In genomic region chr19:32379239-32379920, GRCm38 (mm10) we compare ENCODE assay signal across 15 mouse cellular contexts. TPM values are rescaled to one million over a fixed set of nuclear protein-coding genes. Genes with fewer than 3 reads are reported as not detected.
A peak's percentile ranks its signal among the peaks of the same experiment; 100 is the strongest.
DNase-seq lines count a peak whose midpoint lies in the region; ATAC-seq and TF ChIP-seq lines count a peak whose summit lies in the region.
"Had no signal": no experiment of that assay in that cellular context is flagged by ENCODE, and none has a peak within 500 bp of the region (broad histone marks: within the 10 kb centered on the region; RNA-seq: fewer than 3 reads in every experiment).

No protein-coding gene starts in this region.

- TF ChIP-seq CTCF in kidney, adult 2 months (conservative IDR thresholded peaks at IDR 0.05; ENCODE audit: insufficient read depth, insufficient read length, low read depth, low read length): no peak
- TF ChIP-seq CTCF in MEL (IDR thresholded peaks at IDR 0.05 in 2 of 3, conservative IDR thresholded peaks at IDR 0.05 in 1 of 3; ENCODE audit: control insufficient read depth in 1 of 3, insufficient read depth in 1 of 3, low read depth in 2 of 3, low read length in 3 of 3, poor library complexity in 1 of 3, severe bottlenecking in 1 of 3): no peak

- TF ChIP-seq RAD21 in MEL (IDR thresholded peaks at IDR 0.05; ENCODE audit: low read depth, low read length): no peak

- peaks cover 24% of the 10 kb centered on the region for H3K4me1 ChIP-seq in kidney, adult 2 months (ENCODE audit: control insufficient read depth, insufficient read depth, low read length)
- H3K4me1 ChIP-seq in kidney, embryonic 14.5 days (ENCODE audit: control insufficient read depth, insufficient read depth, low read length): peaks cover 19% of the 10 kb centered on the region; the same call in 1 of the 2 replicates
- peaks cover 18 to 39% of the 10 kb centered on the region in 2 experiments for H3K4me1 ChIP-seq in MEL (ENCODE audit: control insufficient read depth in 1 of 2, insufficient read depth in 2 of 2, low read length in 2 of 2)
- peaks cover 20% of the 10 kb centered on the region for H3K4me1 ChIP-seq in hindbrain, embryonic 13.5 days (replicated peaks)

- no peak for ATAC-seq in kidney, embryonic 14.5 days (ENCODE audit: low FRiP score, low TSS enrichment)
- ATAC-seq in megakaryocyte, adult 5-6 weeks (ENCODE audit: poor library complexity, severe bottlenecking): peak; percentile 90
- ATAC-seq in hindbrain, embryonic 13.5 days (ENCODE audit: low FRiP score): no peak
- ATAC-seq: forebrain, embryonic 14.5 days had no signal

- no peak overlapping the region for H3K4me2 ChIP-seq in kidney, embryonic 14.5 days (replicated peaks; ENCODE audit: low read depth, low read length)
- no peak overlapping the region for H3K4me2 ChIP-seq in hindbrain, embryonic 13.5 days
- H3K4me2 ChIP-seq: stomach, embryonic 15.5 days had no signal

- no peaks in the 10 kb centered on the region for H3K36me3 ChIP-seq in kidney, adult 2 months (ENCODE audit: control insufficient read depth, insufficient read depth, low read length)
- H3K36me3 ChIP-seq in kidney, embryonic 14.5 days (ENCODE audit: control insufficient read depth, insufficient read depth, low read length): no peaks in the 10 kb centered on the region
- peaks cover 0 to 33% of the 10 kb centered on the region in 2 experiments; a peak in 2 of 4 replicates for H3K36me3 ChIP-seq in MEL (ENCODE audit: control insufficient read depth in 1 of 2, insufficient read depth in 2 of 2, low read length in 2 of 2)
- no peaks in the 10 kb centered on the region for H3K36me3 ChIP-seq in hindbrain, embryonic 13.5 days
- H3K36me3 ChIP-seq: stomach, embryonic 15.5 days had no signal

- peak; percentile 23 for DNase-seq in adrenal gland, adult 2 months
- DNase-seq in adrenal gland, postnatal 10 days: no peak
- peak; percentile 28 for DNase-seq in kidney, adult 2 months
- peak; percentile 87 for DNase-seq in MEL (ENCODE audit: low read depth, low spot score)
- DNase-seq in frontal cortex, postnatal 25 days (ENCODE audit: low spot score in 2 of 2): no peak
- DNase-seq: cerebellum, adult 8-10 months; layer of hippocampus, adult 9-11 months; right cerebral cortex, postnatal 25 days had no signal

- TF ChIP-seq POLR2A in kidney, adult 2 months (IDR thresholded peaks at IDR 0.05; ENCODE audit: low read depth, low read length): no peak
- 0 out of 4 replicates have a peak, but pooled peaks of 1 of the 2 experiments have one; percentile 26 for TF ChIP-seq POLR2A in MEL (IDR thresholded peaks at IDR 0.05; ENCODE audit: control insufficient read depth in 1 of 2, insufficient read depth in 1 of 2, low read depth in 1 of 2, low read length in 2 of 2, poor library complexity in 1 of 2)

- no peak overlapping the region for H3K9ac ChIP-seq in kidney, embryonic 14.5 days (ENCODE audit: low read depth, low read length)
- peak overlapping the region; percentile 27; the same call in 1 of the 2 replicates for H3K9ac ChIP-seq in MEL (ENCODE audit: control insufficient read depth, low read depth, low read length, poor library complexity, severe bottlenecking)
- H3K9ac ChIP-seq in hindbrain, embryonic 13.5 days: no peak overlapping the region
- H3K9ac ChIP-seq: liver, embryonic 14.5 days; stomach, embryonic 15.5 days had no signal

- TF ChIP-seq EP300 in MEL (IDR thresholded peaks at IDR 0.05; ENCODE audit: low read depth in 1 of 2, low read length in 2 of 2): peak; percentile 86 to 88

- H3K9me3 ChIP-seq in kidney, embryonic 14.5 days (ENCODE audit: control insufficient read depth, low read length): no peaks in the 10 kb centered on the region
- H3K9me3 ChIP-seq in MEL (replicated peaks; ENCODE audit: insufficient read depth, low read length): no peaks in the 10 kb centered on the region
- no peaks in the 10 kb centered on the region for H3K9me3 ChIP-seq in hindbrain, embryonic 13.5 days
- H3K9me3 ChIP-seq: stomach, embryonic 15.5 days had no signal

- no peaks in the 10 kb centered on the region for H3K27me3 ChIP-seq in kidney, adult 2 months (replicated peaks; ENCODE audit: control insufficient read depth, insufficient read depth, low read length)
- H3K27me3 ChIP-seq in kidney, embryonic 14.5 days (ENCODE audit: control insufficient read depth, insufficient read depth, low read length): no peaks in the 10 kb centered on the region
- H3K27me3 ChIP-seq in MEL (ENCODE audit: control insufficient read depth in 1 of 2, insufficient read depth in 2 of 2, low read length in 2 of 2): no peaks in the 10 kb centered on the region
- no peaks in the 10 kb centered on the region for H3K27me3 ChIP-seq in hindbrain, embryonic 13.5 days
- H3K27me3 ChIP-seq: stomach, embryonic 15.5 days had no signal

- H3K79me2 ChIP-seq in MEL (ENCODE audit: control insufficient read depth, insufficient read depth, low read length, poor library complexity): peaks cover 26% of the 10 kb centered on the region

- no peak overlapping the region for H3K27ac ChIP-seq in kidney, adult 2 months (ENCODE audit: insufficient read depth, low read depth, low read length)
- H3K27ac ChIP-seq in kidney, embryonic 14.5 days (ENCODE audit: low read depth, low read length): no peak overlapping the region
- peak overlapping the region; percentile 76 for H3K27ac ChIP-seq in MEL (ENCODE audit: control insufficient read depth, low read depth, low read length)
- no peak overlapping the region for H3K27ac ChIP-seq in hindbrain, embryonic 13.5 days
- H3K27ac ChIP-seq: kidney, postnatal 0 days; liver, embryonic 14.5 days; stomach, embryonic 15.5 days had no signal

- H3K4me3 ChIP-seq in kidney, adult 2 months (ENCODE audit: insufficient read depth, low read depth, low read length): no peak overlapping the region
- H3K4me3 ChIP-seq in kidney, embryonic 14.5 days (ENCODE audit: low read length): no peak overlapping the region
- H3K4me3 ChIP-seq in MEL (ENCODE audit: control insufficient read depth in 1 of 2, insufficient read depth in 1 of 2, low read depth in 2 of 2, low read length in 2 of 2): peak overlapping the region in 1 of 2 experiments; percentile 1; a peak in 1 of 4 replicates
- no peak overlapping the region for H3K4me3 ChIP-seq in hindbrain, embryonic 13.5 days
- H3K4me3 ChIP-seq: stomach, embryonic 15.5 days had no signal

- 68% methylated on average over 6 of the region's 6 CpGs for WGBS in kidney, adult 2 months
- 89% methylated on average over 6 of the region's 6 CpGs for WGBS in kidney, embryonic 14.5 days
- WGBS in hindbrain, embryonic 13.5 days: 80% methylated on average over 6 of the region's 6 CpGs

TF ChIP-seq in MEL, 35 proteins besides CTCF, POLR2A, EP300 and RAD21 (continues in another document):
- TF ChIP-seq HCFC1 (IDR thresholded peaks at IDR 0.05; ENCODE audit: low read depth, low read length) (peak; percentile 48; the same call in 1 of the 2 replicates), TCF12 (IDR thresholded peaks at IDR 0.05; ENCODE audit: low read depth, low read length) (peak; percentile 82), E2F4 (IDR thresholded peaks at IDR 0.05; ENCODE audit: borderline replicate concordance, low read depth, low read length) (no peak), NELFE (IDR thresholded peaks at IDR 0.05; ENCODE audit: low read depth, low read length) (no peak; the same call in 1 of the 2 replicates), TAL1 (IDR thresholded peaks at IDR 0.05; ENCODE audit: low read length) (peak; percentile 83), POLR2AphosphoS2 (IDR thresholded peaks at IDR 0.05; ENCODE audit: low read length) (no peak), MAX (IDR thresholded peaks at IDR 0.05; ENCODE audit: low read length) (peak; percentile 49; the same call in 1 of the 2 replicates), CHD1 (IDR thresholded peaks at IDR 0.05; ENCODE audit: low read depth, low read length) (no peak), USF1 (IDR thresholded peaks at IDR 0.05; ENCODE audit: low read depth, low read length) (peak; percentile 44), ETS1 (IDR thresholded peaks at IDR 0.05; ENCODE audit: low read depth, low read length) (peak; percentile 67; the same call in 1 of the 2 replicates), JUND (IDR thresholded peaks at IDR 0.05; ENCODE audit: low read depth, low read length) (no peak), USF2 (IDR thresholded peaks at IDR 0.05; ENCODE audit: borderline replicate concordance in 1 of 2, insufficient read depth in 1 of 2, low read depth in 1 of 2, low read length in 2 of 2) (no peak), GABPA (IDR thresholded peaks at IDR 0.05; ENCODE audit: low read depth, low read length) (no peak), MYB (IDR thresholded peaks at IDR 0.05; ENCODE audit: low read depth, low read length) (no peak), MXI1 (IDR thresholded peaks at IDR 0.05; ENCODE audit: low read depth, low read length) (no peak), CHD2 (IDR thresholded peaks at IDR 0.05; ENCODE audit: low read length) (no peak), ZNF384 (IDR thresholded peaks at IDR 0.05; ENCODE audit: low read depth, low read length) (no peak; the same call in 1 of the 2 replicates), ZMIZ1 (IDR thresholded peaks at IDR 0.05; ENCODE audit: low read depth, low read length) (no peak), NRF1 (IDR thresholded peaks at IDR 0.05; ENCODE audit: insufficient read depth, low read depth, low read length, poor library complexity, severe bottlenecking) (no peak), MAZ (IDR thresholded peaks at IDR 0.05; ENCODE audit: low read depth, low read length) (no peak), SMC3 (IDR thresholded peaks at IDR 0.05; ENCODE audit: low read depth, low read length) (no peak), ZC3H11A (IDR thresholded peaks at IDR 0.05; ENCODE audit: low read depth, low read length) (no peak), KAT2A (conservative IDR thresholded peaks at IDR 0.05; ENCODE audit: low read depth, low read length) (no peak), MYC (IDR thresholded peaks at IDR 0.05; ENCODE audit: low read depth, low read length) (peak; percentile 62; the same call in 1 of the 2 replicates), BHLHE40 (IDR thresholded peaks at IDR 0.05; ENCODE audit: borderline replicate concordance, low read depth, low read length) (no peak)

RNA-seq across cellular contexts. Expression of gene Sgms1, which starts 10.1 kb away (rescaled TPM):
- total RNA-seq in adrenal gland, adult 2 months (2021): 10 to 100 TPM; 71.4 to 73.5 TPM
- polyA plus RNA-seq in adrenal gland, adult 2 months (2012; rRNA removed): 13.3 and 16.8 TPM in 2 replicates
- 10 to 100 TPM; 56.3 to 58.4 TPM for total RNA-seq in adrenal gland, postnatal 10 days (2021)
- polyA plus RNA-seq in kidney, adult 2 months (2012; rRNA removed): 40.7 and 47.7 TPM in 2 replicates
- polyA plus RNA-seq in kidney, embryonic 14.5 days (2014; fragmentation: Nextera tagmentation; extraction: Ambion mirVana): 32.1 and 50.8 TPM in 2 replicates
- total RNA-seq in MEL (2012; rRNA removed): 16.3 and 16.9 TPM in 2 replicates
- polyA plus RNA-seq in MEL (2012; ENCODE audit: insufficient read depth in 1 of 2, insufficient read length in 2 of 2, low read depth in 1 of 2, low replicate concordance in 2 of 2, missing spikeins in 1 of 2): 10 to 100 TPM in 1 of 2 experiments, not detected in 1; 18.5 TPM
- total RNA-seq in megakaryocyte, adult 5-6 weeks (2015): 45.4 and 48.3 TPM in 2 replicates
- 44.9 and 69.6 TPM in 2 replicates for total RNA-seq in megakaryocyte, adult 5-6 weeks (2017)
- 17.7 and 19.1 TPM in 2 replicates for polyA plus RNA-seq in hindbrain, embryonic 13.5 days (2015; fragmentation: Nextera tagmentation; extraction: Ambion mirVana)

Comparison
In these comparisons a context has a peak if more than half of its experiments do, and no peak if none do; other contexts are left out.
1. DNase-seq: peak in adrenal gland, adult 2 months (single experiment), kidney, adult 2 months (single experiment) and MEL (single experiment); none in adrenal gland, postnatal 10 days (single experiment) and frontal cortex, postnatal 25 days (0 of 2).